Mouse (Mus musculus): ENCODE measurements around the gene Crybb1. TPM values are rescaled to one million over a fixed set of nuclear protein-coding genes. Genes with fewer than 3 reads are reported as not detected.

The Crybb1 gene
- polyA plus RNA-seq, 1 experiment from 2014 or later, result 2.9 TPM

- no peak overlapping the region for H3K4me2 ChIP-seq (replicated peaks)
- H3K9me3 ChIP-seq, result no peaks in the 10 kb centered on the region
- no peak for ATAC-seq (ENCODE audit: low FRiP score, low read depth)
- H3K36me3 ChIP-seq, result 0 out of 2 replicates have a peak, but pooled peaks cover 2% of the 10 kb centered on the region
- H3K9ac ChIP-seq, result no peak overlapping the region
- H3K27ac ChIP-seq, result no peak overlapping the region
- 0 out of 2 replicates have a peak, but pooled peaks cover 3% of the 10 kb centered on the region for H3K4me1 ChIP-seq
- WGBS, result 86% methylated on average over 4 of the region's 4 CpGs
- no peaks in the 10 kb centered on the region for H3K27me3 ChIP-seq (replicated peaks)
- no peak overlapping the region for H3K4me3 ChIP-seq
These were observed 46.1 kb downstream of the Crybb1 start for GRCm38 (mm10) chr5:112301694-112302093.

- ATAC-seq (ENCODE audit: low FRiP score, low read depth), result no peak
- Histone ChIP-seq H3K27me3 (replicated peaks) (no peaks in the 10 kb centered on the region), H3K9ac (no peak overlapping the region), H3K9me3 (no peaks in the 10 kb centered on the region), H3K4me2 (replicated peaks) (no peak overlapping the region), H3K4me3 (no peak overlapping the region), H3K4me1 (0 out of 2 replicates have a peak, but pooled peaks cover 3% of the 10 kb centered on the region), H3K36me3 (peaks cover 4% of the 10 kb centered on the region), H3K27ac (no peak overlapping the region)
- 89% methylated on average over 5 of the region's 5 CpGs for WGBS
These were observed 46.7 kb downstream of the Crybb1 start for GRCm38 (mm10) chr5:112302310-112302709.

GRCm38 (mm10) chr5:112305842-112306241 is 50.2 kb downstream of the Crybb1 start:
- H3K27ac ChIP-seq, result no peak overlapping the region
- H3K4me2 ChIP-seq (replicated peaks), result no peak overlapping the region
- H3K36me3 ChIP-seq, result peaks cover 32% of the 10 kb centered on the region
- no peak overlapping the region for H3K4me3 ChIP-seq
- 0 out of 2 replicates have a peak, but pooled peaks cover 3% of the 10 kb centered on the region for H3K4me1 ChIP-seq
- no peaks in the 10 kb centered on the region for H3K27me3 ChIP-seq (replicated peaks)
- H3K9me3 ChIP-seq, result no peaks in the 10 kb centered on the region
- ATAC-seq (ENCODE audit: low FRiP score, low read depth), result no peak
- 64% methylated on average over 5 of the region's 5 CpGs for WGBS
- no peak overlapping the region for H3K9ac ChIP-seq

GRCm38 (mm10) chr5:112313222-112313885 is 57.7 kb downstream of the Crybb1 start:
- H3K36me3 ChIP-seq, result peaks cover 45% of the 10 kb centered on the region
- 69% methylated on average over 11 of the region's 11 CpGs for WGBS
- no peak for ATAC-seq (ENCODE audit: low FRiP score, low read depth)
- no peak overlapping the region for H3K27ac ChIP-seq
- H3K27me3 ChIP-seq (replicated peaks), result no peaks in the 10 kb centered on the region
- no peaks in the 10 kb centered on the region for H3K9me3 ChIP-seq
- peaks cover 5% of the 10 kb centered on the region for H3K4me1 ChIP-seq
- no peak overlapping the region for H3K9ac ChIP-seq
- H3K4me2 ChIP-seq (replicated peaks), result no peak overlapping the region
- no peak overlapping the region for H3K4me3 ChIP-seq

GRCm38 (mm10) chr5:112316468-112316867 is 60.9 kb downstream of the Crybb1 start:
- Histone ChIP-seq H3K36me3 (peaks cover 23% of the 10 kb centered on the region), H3K4me2 (replicated peaks) (no peak overlapping the region), H3K27ac (no peak overlapping the region), H3K4me3 (no peak overlapping the region), H3K9me3 (no peaks in the 10 kb centered on the region), H3K27me3 (replicated peaks) (no peaks in the 10 kb centered on the region), H3K9ac (no peak overlapping the region), H3K4me1 (peaks cover 5% of the 10 kb centered on the region)
- no peak for ATAC-seq (ENCODE audit: low FRiP score, low read depth)
- 90% methylated on average over 5 of the region's 5 CpGs for WGBS

GRCm38 (mm10) chr5:112317328-112317727 is 61.7 kb downstream of the Crybb1 start:
- peaks cover 18% of the 10 kb centered on the region for H3K36me3 ChIP-seq
- no peaks in the 10 kb centered on the region for H3K27me3 ChIP-seq (replicated peaks)
- H3K27ac ChIP-seq, result no peak overlapping the region
- no peak for ATAC-seq (ENCODE audit: low FRiP score, low read depth)
- no peak overlapping the region for H3K9ac ChIP-seq
- H3K4me3 ChIP-seq, result no peak overlapping the region
- H3K4me2 ChIP-seq (replicated peaks), result no peak overlapping the region
- no peaks in the 10 kb centered on the region for H3K9me3 ChIP-seq
- peaks cover 5% of the 10 kb centered on the region for H3K4me1 ChIP-seq
- WGBS, result 63% methylated on average over 5 of the region's 5 CpGs

Other genes with a start within 250 kb of the Crybb1 start
- gene Cryba4, start 3.3 kb upstream of the Crybb1 start, polyA plus RNA-seq (2016; fragmentation: Nextera tagmentation; extraction: Ambion mirVana), result 2.4 and 3.0 TPM in 2 replicates
- gene Tpst2, start 20.9 kb downstream of the Crybb1 start, polyA plus RNA-seq (2016; fragmentation: Nextera tagmentation; extraction: Ambion mirVana), result 28.7 and 35.4 TPM in 2 replicates
- gene Tfip11, start 70.5 kb downstream of the Crybb1 start, polyA plus RNA-seq (2016; fragmentation: Nextera tagmentation; extraction: Ambion mirVana), result 38.8 and 40.3 TPM in 2 replicates
- 59.5 and 60.2 TPM in 2 replicates for gene Srrd, start 87.2 kb downstream of the Crybb1 start, polyA plus RNA-seq (2016; fragmentation: Nextera tagmentation; extraction: Ambion mirVana)
- 36.1 and 38.4 TPM in 2 replicates for gene Hps4, start 87.3 kb downstream of the Crybb1 start, polyA plus RNA-seq (2016; fragmentation: Nextera tagmentation; extraction: Ambion mirVana)
- 0.20 and 0.28 TPM in 2 replicates for gene Gm6583, start 100.2 kb downstream of the Crybb1 start, polyA plus RNA-seq (2016; fragmentation: Nextera tagmentation; extraction: Ambion mirVana)
- gene Asphd2, start 139.1 kb downstream of the Crybb1 start, polyA plus RNA-seq (2016; fragmentation: Nextera tagmentation; extraction: Ambion mirVana), result 55.2 and 67.7 TPM in 2 replicates
- 0.29 and 0.36 TPM in 2 replicates for gene Gm6588, start 193.6 kb downstream of the Crybb1 start, polyA plus RNA-seq (2016; fragmentation: Nextera tagmentation; extraction: Ambion mirVana)